Mouse (Mus musculus) limb, embryonic 14.5 days (tissue): ENCODE results near the gene Cnn2. TPM values are rescaled to one million over a fixed set of nuclear protein-coding genes. Genes with fewer than 3 reads are reported as not detected.

Source experiments
- ATAC-seq: fragments of 200-750 bp; cut with Nextera tagmentation; 2 replicates; pipeline ENCODE4 v1.8.0; 2017; ENCODE audit warnings: low read depth, moderate number of reproducible peaks, moderate TSS enrichment; ENCODE audit not compliant: low FRiP score
- DNase-seq: peaks from one replicate; pipeline ENCODE4 v3.0.0-alpha.2; 2015; ENCODE audit warnings: low spot score
- H3K27ac ChIP-seq: fragments of 300-500 bp; sonication (generic); replicated peaks from 2 replicates; pipeline ENCODE4 v1.5.1; 2014; ENCODE audit warnings: low read depth, mild to moderate bottlenecking, low read length, moderate library complexity, mixed read lengths
- H3K27me3 ChIP-seq: fragments of 300-500 bp; sonication (generic); 2 replicates; pipeline ENCODE4 v1.6.1; 2014; ENCODE audit warnings: low read length, mixed read lengths; ENCODE audit not compliant: control insufficient read depth, insufficient read depth
- H3K36me3 ChIP-seq: fragments of 300-500 bp; sonication (generic); 2 replicates; pipeline ENCODE4 v1.6.1; 2014; ENCODE audit warnings: mild to moderate bottlenecking, low read length, moderate library complexity, mixed read lengths; ENCODE audit not compliant: control insufficient read depth, insufficient read depth
- H3K4me1 ChIP-seq: fragments of 300-500 bp; sonication (generic); 2 replicates; pipeline ENCODE4 v1.6.1; 2014; ENCODE audit warnings: antibody characterized with exemption, low read length, mixed read lengths; ENCODE audit not compliant: control insufficient read depth, insufficient read depth
- H3K4me2 ChIP-seq: fragments of 300-500 bp; sonication (generic); replicated peaks from 2 replicates; pipeline ENCODE4 v1.6.1; 2014; ENCODE audit warnings: low read depth, mild to moderate bottlenecking, low read length, moderate library complexity; ENCODE audit not compliant: severe bottlenecking
- H3K4me3 ChIP-seq: fragments of 300-500 bp; sonication (generic); replicated peaks from 2 replicates; pipeline ENCODE4 v1.5.1; 2014; ENCODE audit warnings: low read length
- H3K9ac ChIP-seq: fragments of 300-500 bp; sonication (generic); 2 replicates; pipeline ENCODE4 v1.6.1; 2014; ENCODE audit warnings: mild to moderate bottlenecking, low read depth, low read length, moderate library complexity; ENCODE audit not compliant: severe bottlenecking
- H3K9me3 ChIP-seq: fragments of 300-500 bp; sonication (generic); 2 replicates; pipeline ENCODE4 v1.6.1; 2016; ENCODE audit warnings: low read length; ENCODE audit not compliant: control insufficient read depth
- POLR2A ChIP-seq: fragments of 200-500 bp; IDR thresholded peaks from 2 replicates; pipeline ENCODE4 v1.8.0; 2012; ENCODE audit warnings: inconsistent platforms, mild to moderate bottlenecking, moderate library complexity, borderline replicate concordance; ENCODE audit not compliant: insufficient read depth, insufficient read length; ENCODE audit errors: extremely low read depth
- WGBS: fragments of 180-500 bp; shearing (Covaris S2); extraction: QIAGEN DNeasy Blood & Tissue Kit; methylation state at CpG from one replicate; pipeline ENCODE4 v1.1.7; 2014; 5-methylcytosine and 5-hydroxymethylcytosine counted together
- polyA plus RNA-seq, 2 experiments: library from polyadenylated mRNA; depleted of rRNA in 1 of 2; stranded (reverse) in 1 of 2; unstranded in 1 of 2; fragments of >200 nt; fragmentation: Nextera tagmentation in 1 of 2; extraction: Ambion mirVana in 1 of 2; gene quantifications; 2 replicates each; pipeline versions ENCODE4 v1.2.1 to v1.2.3; 2012 to 2014

The Cnn2 gene
- polyA plus RNA-seq, 2 experiments, result 133 to 273 TPM

- peaks cover 19% of the 10 kb centered on the region for H3K4me1 ChIP-seq
- no peak for ATAC-seq
- H3K27me3 ChIP-seq, result no peaks in the 10 kb centered on the region
- no peaks in the 10 kb centered on the region for H3K9me3 ChIP-seq
- no peak overlapping the region for H3K4me2 ChIP-seq
- no peak for TF ChIP-seq POLR2A
- DNase-seq, result no peak
- no peak overlapping the region for H3K9ac ChIP-seq
- H3K4me3 ChIP-seq, result no peak overlapping the region
- H3K27ac ChIP-seq, result no peak overlapping the region
- H3K36me3 ChIP-seq, result peaks cover 56% of the 10 kb centered on the region
- 30% methylated on average over 5 of the region's 7 CpGs for WGBS
Observed at GRCm38 (mm10) chr10:79946752-79947322, 41.5 kb upstream of the Cnn2 start.

- DNase-seq (no peak), ATAC-seq (no peak)
- Histone ChIP-seq H3K4me3 (no peak overlapping the region), H3K4me2 (no peak overlapping the region), H3K9ac (no peak overlapping the region), H3K36me3 (peaks cover 54% of the 10 kb centered on the region), H3K9me3 (no peaks in the 10 kb centered on the region), H3K27ac (no peak overlapping the region), H3K27me3 (no peaks in the 10 kb centered on the region), H3K4me1 (peaks cover 19% of the 10 kb centered on the region)
- TF ChIP-seq POLR2A, result no peak
- WGBS, result 73% methylated on average over 6 of the region's 6 CpGs
Observed at GRCm38 (mm10) chr10:79947502-79947901, 40.9 kb upstream of the Cnn2 start.

- ATAC-seq, result no peak
- no peak for DNase-seq
- no peak overlapping the region for H3K4me3 ChIP-seq
- H3K27ac ChIP-seq, result no peak overlapping the region
- WGBS, result 77% methylated on average over 4 of the region's 4 CpGs
- peaks cover 10% of the 10 kb centered on the region for H3K4me1 ChIP-seq
- TF ChIP-seq POLR2A, result no peak
- no peaks in the 10 kb centered on the region for H3K27me3 ChIP-seq
- H3K9me3 ChIP-seq, result no peaks in the 10 kb centered on the region
- no peak overlapping the region for H3K4me2 ChIP-seq
- peaks cover 66% of the 10 kb centered on the region for H3K36me3 ChIP-seq
- no peak overlapping the region for H3K9ac ChIP-seq
Observed at GRCm38 (mm10) chr10:79949873-79950272, 38.5 kb upstream of the Cnn2 start.

GRCm38 (mm10) chr10:79950661-79951060, 37.7 kb upstream of the Cnn2 start:
- no peak for TF ChIP-seq POLR2A
- H3K4me2 ChIP-seq, result no peak overlapping the region
- DNase-seq (no peak), ATAC-seq (no peak)
- H3K27ac ChIP-seq, result no peak overlapping the region
- peaks cover 61% of the 10 kb centered on the region for H3K36me3 ChIP-seq
- H3K4me3 ChIP-seq, result no peak overlapping the region
- WGBS, result 85% methylated on average over 18 of the region's 18 CpGs
- H3K4me1 ChIP-seq, result peaks cover 3% of the 10 kb centered on the region
- H3K27me3 ChIP-seq, result no peaks in the 10 kb centered on the region
- no peaks in the 10 kb centered on the region for H3K9me3 ChIP-seq
- no peak overlapping the region for H3K9ac ChIP-seq

- no peak for ATAC-seq
- Histone ChIP-seq H3K27ac (no peak overlapping the region), H3K4me3 (no peak overlapping the region), H3K9me3 (no peaks in the 10 kb centered on the region), H3K4me2 (no peak overlapping the region), H3K4me1 (no peaks in the 10 kb centered on the region), H3K9ac (no peak overlapping the region), H3K36me3 (peaks cover 43% of the 10 kb centered on the region), H3K27me3 (no peaks in the 10 kb centered on the region)
- WGBS, result 91% methylated on average over 6 of the region's 6 CpGs
- DNase-seq, result no peak
- TF ChIP-seq POLR2A, result no peak
Observed at GRCm38 (mm10) chr10:79953946-79954345, 34.4 kb upstream of the Cnn2 start.

GRCm38 (mm10) chr10:79955691-79956090, 32.7 kb upstream of the Cnn2 start:
- Histone ChIP-seq H3K9me3 (no peaks in the 10 kb centered on the region), H3K4me3 (no peak overlapping the region), H3K9ac (no peak overlapping the region), H3K27me3 (no peaks in the 10 kb centered on the region), H3K4me1 (peaks cover 2% of the 10 kb centered on the region), H3K36me3 (peaks cover 26% of the 10 kb centered on the region), H3K27ac (no peak overlapping the region), H3K4me2 (no peak overlapping the region)
- no peak for ATAC-seq
- no peak for TF ChIP-seq POLR2A
- 62% methylated on average over 9 of the region's 9 CpGs for WGBS
- no peak for DNase-seq
